Mouse (Mus musculus) spleen, adult 2 months (tissue): ENCODE measurements around the gene Ripor1.
A peak's percentile ranks its signal among the peaks of the same experiment; 100 is the strongest.

Experiments used
- CTCF ChIP-seq: fragments of 200-500 bp; IDR thresholded peaks from 2 replicates; pipeline ENCODE4 v1.5.1; 2011; ENCODE audit warnings: mild to moderate bottlenecking, inconsistent platforms; ENCODE audit not compliant: insufficient read depth, insufficient read length, insufficient replicate concordance; ENCODE audit errors: extremely low read depth
- POLR2A ChIP-seq: fragments of 200-500 bp; IDR thresholded peaks from 2 replicates; pipeline ENCODE4 v1.6.1; 2011; ENCODE audit warnings: low read depth, low read length, inconsistent platforms

DNA sequence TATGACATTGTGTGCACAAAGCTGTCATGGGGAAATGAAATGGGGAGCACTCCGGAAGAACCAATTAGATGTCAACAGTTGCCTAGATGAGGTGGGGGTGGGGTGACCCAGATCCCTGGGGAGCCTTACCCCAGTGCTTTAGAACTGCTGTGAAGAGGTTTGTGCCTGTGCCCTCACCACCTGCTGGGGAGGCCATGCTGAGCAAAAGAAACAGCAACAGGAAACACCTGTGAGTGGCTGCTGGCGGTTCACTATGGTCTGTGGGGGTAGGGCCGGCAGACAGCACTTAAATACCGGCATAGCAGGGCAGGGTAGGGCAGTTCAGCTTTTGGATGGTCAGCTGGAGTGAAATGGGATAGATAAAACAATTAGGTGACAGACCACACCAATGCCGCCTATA, 18.1 kb downstream of the Ripor1 start:
- TF ChIP-seq POLR2A (peak; percentile 70; the same call in 1 of the 2 replicates), CTCF (no peak)
